Mouse (Mus musculus) liver, embryonic 14.5 days (tissue): ENCODE measurements around the gene Iqsec1.

Experiments used
- CTCF ChIP-seq: IDR thresholded peaks from 2 replicates; pipeline ENCODE4 v1.5.1; 2016; ENCODE audit warnings: antibody characterized with exemption, low read depth, control low read depth
- EP300 ChIP-seq: IDR thresholded peaks from 2 replicates; pipeline ENCODE4 v1.6.1; 2016; ENCODE audit warnings: antibody characterized with exemption, low read depth

GRCm38 (mm10) chr6:91012458-91012857 is 24.0 kb upstream of the Iqsec1 start:
- TF ChIP-seq CTCF (no peak), EP300 (no peak)
